Mouse (Mus musculus): ENCODE results near the gene Stoml1.

The Stoml1 gene

GRCm38 (mm10) chr9:58253033-58253804 is at the start of gene Stoml1:
Gene Stoml1, plus strand, starts transcription at chr9:58253164.
- peak; percentile 96 for DNase-seq (ENCODE audit: low spot score)

- peak; percentile 73 for DNase-seq (ENCODE audit: low spot score)
Measured at GRCm38 (mm10) chr9:58203516-58204447, 49.2 kb upstream of the Stoml1 start, which contains the start of the genes Islr and Islr2. Gene Islr, minus strand, starts transcription at chr9:58204306. Gene Islr2, minus strand, starts transcription at chr9:58204319.

- DNase-seq (ENCODE audit: low spot score): peak; percentile 93
Measured at GRCm38 (mm10) chr9:58204448-58205000, 48.4 kb upstream of the Stoml1 start.

GRCm38 (mm10) chr9:58206013-58206412 is 47.0 kb upstream of the Stoml1 start:
- DNase-seq (ENCODE audit: low spot score): no peak

GRCm38 (mm10) chr9:58209462-58210303 is 43.3 kb upstream of the Stoml1 start:
- DNase-seq (ENCODE audit: low spot score): no peak

GRCm38 (mm10) chr9:58210304-58210627 is 42.7 kb upstream of the Stoml1 start:
- no peak for DNase-seq (ENCODE audit: low spot score)

- no peak for DNase-seq (ENCODE audit: low spot score)
Measured at GRCm38 (mm10) chr9:58213377-58213776, 39.6 kb upstream of the Stoml1 start.

GRCm38 (mm10) chr9:58213865-58214264 is 39.1 kb upstream of the Stoml1 start:
- no peak for DNase-seq (ENCODE audit: low spot score)

GRCm38 (mm10) chr9:58214519-58215180 is 38.3 kb upstream of the Stoml1 start:
- DNase-seq (ENCODE audit: low spot score): no peak

GRCm38 (mm10) chr9:58216402-58216801 is 36.6 kb upstream of the Stoml1 start:
- DNase-seq (ENCODE audit: low spot score): no peak

GRCm38 (mm10) chr9:58218539-58218938 is 34.4 kb upstream of the Stoml1 start:
- no peak for DNase-seq (ENCODE audit: low spot score)

GRCm38 (mm10) chr9:58220218-58220903 is 32.6 kb upstream of the Stoml1 start:
- peak; percentile 37 for DNase-seq (ENCODE audit: low spot score)

- no peak for DNase-seq (ENCODE audit: low spot score)
Measured at GRCm38 (mm10) chr9:58224356-58224755, 28.6 kb upstream of the Stoml1 start.

GRCm38 (mm10) chr9:58225915-58226913 is 26.8 kb upstream of the Stoml1 start:
- peak; percentile 60 for DNase-seq (ENCODE audit: low spot score)

- no peak for DNase-seq (ENCODE audit: low spot score)
Measured at GRCm38 (mm10) chr9:58228777-58229466, 24.0 kb upstream of the Stoml1 start.

GRCm38 (mm10) chr9:58231746-58232145 is 21.2 kb upstream of the Stoml1 start:
- DNase-seq (ENCODE audit: low spot score): no peak

GRCm38 (mm10) chr9:58232374-58232773 is 20.6 kb upstream of the Stoml1 start:
- no peak for DNase-seq (ENCODE audit: low spot score)

GRCm38 (mm10) chr9:58234502-58235015 is 18.4 kb upstream of the Stoml1 start:
- DNase-seq (ENCODE audit: low spot score): no peak
